Mouse (Mus musculus): ENCODE results near the gene Spsb1. TPM values are rescaled to one million over a fixed set of nuclear protein-coding genes. Genes with fewer than 3 reads are reported as not detected.

Gene Spsb1
- 11.4 TPM for total RNA-seq (2023)

DNA sequence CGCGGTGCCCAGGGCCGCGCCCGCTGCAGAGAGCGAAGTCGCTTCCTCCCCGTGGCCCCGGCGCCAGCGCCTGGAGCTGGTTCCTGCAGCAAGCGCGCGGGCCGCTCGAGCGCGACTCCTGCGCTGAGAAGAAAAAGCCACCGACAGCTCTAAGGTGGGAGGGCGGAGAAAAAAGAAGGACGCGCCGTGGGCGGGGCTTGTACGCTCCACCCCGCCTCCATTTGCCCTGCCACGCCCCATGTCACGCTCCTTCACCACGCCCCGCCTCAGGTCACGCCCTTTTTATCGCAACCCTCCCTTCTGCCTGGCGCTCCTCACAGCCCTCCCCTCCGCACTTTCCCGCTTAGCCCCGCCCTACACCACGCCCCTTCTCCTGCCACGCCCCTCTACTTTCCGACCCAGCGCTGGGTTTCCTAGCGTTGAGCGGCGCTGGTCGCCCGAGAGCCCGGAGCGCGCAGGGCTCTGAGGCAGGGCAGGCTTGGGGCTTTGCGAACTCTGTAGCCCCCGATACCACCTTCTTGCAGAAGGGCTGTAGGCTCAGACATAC, at the start of gene Spsb1:
Gene Spsb1, minus strand, starts transcription at position 151 of the 547 bp plus-strand sequence.

Other genes with a start within 250 kb of the Spsb1 start
- gene Tmem201, start 217.0 kb downstream of the Spsb1 start, total RNA-seq (2023), result 20.5 TPM
- gene Slc25a33, start 180.8 kb downstream of the Spsb1 start, total RNA-seq (2023), result 4.1 TPM
- 27.7 TPM for gene H6pd, start 54.0 kb upstream of the Spsb1 start, total RNA-seq (2023)
- 1.3 TPM for gene Gpr157, start 132.3 kb upstream of the Spsb1 start, total RNA-seq (2023)
- gene Slc2a5, start 164.2 kb upstream of the Spsb1 start, total RNA-seq (2023), result not detected
- not detected for gene Slc2a7, start 193.9 kb upstream of the Spsb1 start, total RNA-seq (2023)
- not detected for gene Car6, start 246.3 kb upstream of the Spsb1 start, total RNA-seq (2023)